Mouse (Mus musculus) myocyte (in vitro differentiated cells): ENCODE data around the gene Afdn. TPM values are rescaled to one million over a fixed set of nuclear protein-coding genes. Genes with fewer than 3 reads are reported as not detected.

Experiments
- H3K27me3 ChIP-seq: one replicate; pipeline ENCODE4 v1.6.1; 2011; ENCODE audit not compliant: control insufficient read depth, insufficient read depth, insufficient read length
- H3K36me3 ChIP-seq: one replicate; pipeline ENCODE4 v1.6.1; 2011; ENCODE audit not compliant: control insufficient read depth, insufficient read depth
- H3K4me2 ChIP-seq: one replicate; pipeline ENCODE4 v1.6.1; 2011; ENCODE audit warnings: low read depth, control low read depth
- H3K4me3 ChIP-seq: one replicate; pipeline ENCODE4 v1.5.1; 2011; ENCODE audit warnings: mild to moderate bottlenecking, control low read depth, moderate library complexity
- H3K79me2 ChIP-seq: one replicate; pipeline ENCODE4 v1.6.1; 2011; ENCODE audit not compliant: control insufficient read depth, insufficient read depth
- H3ac ChIP-seq: one replicate; pipeline ENCODE4 v1.6.1; 2011; ENCODE audit not compliant: control insufficient read depth, insufficient read length
- CEBPB ChIP-seq: IDR thresholded peaks from 2 replicates; pipeline ENCODE4 v1.6.1; 2011; ENCODE audit warnings: mild to moderate bottlenecking, moderate library complexity; ENCODE audit not compliant: poor library complexity, insufficient read depth, severe bottlenecking
- E2F4 ChIP-seq: IDR thresholded peaks from one replicate; pipeline ENCODE4 v1.6.1; 2011; ENCODE audit warnings: mild to moderate bottlenecking, control low read depth, moderate library complexity; ENCODE audit not compliant: insufficient read depth
- MAX ChIP-seq: IDR thresholded peaks from one replicate; pipeline ENCODE4 v1.6.1; 2011; ENCODE audit warnings: low read depth, mild to moderate bottlenecking, control low read depth
- MYOD1 ChIP-seq, 3 experiments: IDR thresholded peaks; one replicate each; pipeline ENCODE4 v1.6.1; 2011; ENCODE audit warnings: control low read depth in 2 of 3, low read depth in 2 of 3, mild to moderate bottlenecking in 2 of 3, moderate library complexity in 1 of 3; ENCODE audit not compliant: insufficient read length in 2 of 3, control insufficient read depth in 1 of 3
- MYOG ChIP-seq, 3 experiments: IDR thresholded peaks; one replicate each; pipeline ENCODE4 v1.6.1; 2011; ENCODE audit warnings: control low read depth in 2 of 3, low read depth in 2 of 3, mild to moderate bottlenecking in 2 of 3; ENCODE audit not compliant: insufficient read length in 2 of 3, control insufficient read depth in 1 of 3, insufficient read depth in 1 of 3
- POLR2A ChIP-seq: IDR thresholded peaks from one replicate; pipeline ENCODE4 v1.6.1; 2011; ENCODE audit warnings: low read depth, mild to moderate bottlenecking, control low read depth, moderate library complexity; ENCODE audit not compliant: insufficient read length
- POLR2AphosphoS2 ChIP-seq: IDR thresholded peaks from one replicate; pipeline ENCODE4 v1.6.1; 2011; ENCODE audit warnings: low read depth, control low read depth; ENCODE audit not compliant: insufficient read length
- REST ChIP-seq: IDR thresholded peaks from one replicate; pipeline ENCODE4 v1.6.1; 2011; ENCODE audit warnings: mild to moderate bottlenecking, control low read depth, moderate library complexity; ENCODE audit not compliant: insufficient read depth, insufficient read length
- SRF ChIP-seq: IDR thresholded peaks from one replicate; pipeline ENCODE4 v1.6.1; 2011; ENCODE audit warnings: low read depth; ENCODE audit not compliant: control insufficient read depth, insufficient read length
- TCF12 ChIP-seq: IDR thresholded peaks from one replicate; pipeline ENCODE4 v1.6.1; 2011; ENCODE audit warnings: mild to moderate bottlenecking, control low read depth; ENCODE audit not compliant: poor library complexity, insufficient read depth, severe bottlenecking
- TCF3 ChIP-seq: IDR thresholded peaks from one replicate; pipeline ENCODE4 v1.6.1; 2011; ENCODE audit warnings: low read depth, control low read depth; ENCODE audit not compliant: insufficient read length
- USF1 ChIP-seq: IDR thresholded peaks from one replicate; pipeline ENCODE4 v1.6.1; 2011; ENCODE audit warnings: low read depth, mild to moderate bottlenecking, control low read depth, moderate library complexity
- polyA plus RNA-seq: library from polyadenylated mRNA; unstranded; fragments of >200 nt; fragmentation: generic; extraction: Trizol; gene quantifications from one replicate; pipeline ENCODE4 v1.2.1, GENCODE M21; 2012; ENCODE audit warnings: missing spikeins

Afdn gene
- polyA plus RNA-seq, 1 experiment, result 22.1 TPM

DNA sequence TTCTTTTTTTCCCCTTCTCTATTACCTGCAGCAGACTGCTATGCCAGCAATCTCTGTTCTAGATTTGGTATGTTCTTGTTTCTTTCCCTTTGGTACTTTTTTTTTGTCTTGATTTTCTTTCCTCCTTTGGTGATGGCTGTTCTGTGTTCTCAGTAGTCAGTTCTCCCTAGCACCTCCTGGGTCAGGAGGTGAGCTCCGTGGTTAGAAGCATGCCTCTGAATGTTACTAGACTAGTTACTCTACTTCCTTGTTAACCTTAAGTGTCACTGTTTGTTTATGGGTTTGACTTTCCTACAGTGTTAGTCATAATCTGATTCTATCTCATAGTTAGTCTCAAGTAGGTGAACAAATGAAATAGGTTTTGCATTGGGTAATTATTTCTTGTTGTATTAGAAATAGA is 130.6 kb downstream of the Afdn start:
- no peaks in the 10 kb centered on the region for H3K27me3 ChIP-seq
- H3ac ChIP-seq, result no peak overlapping the region
- no peaks in the 10 kb centered on the region for H3K79me2 ChIP-seq
- TF ChIP-seq USF1 (no peak), MYOG (IDR thresholded peaks at IDR 0.05; ENCODE audit: control insufficient read depth in 1 of 3, insufficient read depth in 1 of 3, insufficient read length in 2 of 3, low read depth in 2 of 3) (no peak), POLR2A (no peak), REST (no peak), SRF (no peak), E2F4 (no peak), CEBPB (no peak), POLR2AphosphoS2 (no peak), TCF12 (no peak), MYOD1 (IDR thresholded peaks at IDR 0.05; ENCODE audit: control insufficient read depth in 1 of 3, insufficient read length in 2 of 3, low read depth in 2 of 3) (no peak), TCF3 (no peak), MAX (no peak)
- peaks cover 30% of the 10 kb centered on the region for H3K36me3 ChIP-seq
- no peak overlapping the region for H3K4me3 ChIP-seq
- no peak overlapping the region for H3K4me2 ChIP-seq

DNA sequence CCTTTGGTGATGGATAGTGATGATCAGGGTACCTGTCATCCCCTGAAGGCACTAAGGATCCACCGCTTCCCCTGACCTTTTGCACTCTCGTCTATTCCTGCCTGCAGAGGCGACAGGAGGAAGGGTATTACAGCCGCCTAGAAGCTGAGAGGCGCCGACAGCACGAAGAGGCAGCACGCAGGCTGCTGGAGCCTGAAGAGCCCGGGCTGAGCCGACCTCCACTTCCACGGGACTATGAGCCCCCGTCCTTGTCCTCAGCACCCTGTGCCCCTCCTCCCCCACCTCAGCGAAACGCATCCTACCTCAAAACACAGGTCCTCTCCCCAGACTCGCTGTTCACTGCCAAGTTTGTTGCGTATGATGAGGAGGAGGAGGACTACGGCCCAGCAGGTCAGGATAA is 138.5 kb downstream of the Afdn start:
- no peaks in the 10 kb centered on the region for H3K27me3 ChIP-seq
- H3K36me3 ChIP-seq, result peaks cover 51% of the 10 kb centered on the region
- no peak overlapping the region for H3K4me2 ChIP-seq
- TF ChIP-seq MYOG (IDR thresholded peaks at IDR 0.05; ENCODE audit: control insufficient read depth in 1 of 3, insufficient read depth in 1 of 3, insufficient read length in 2 of 3, low read depth in 2 of 3) (no peak), POLR2AphosphoS2 (no peak), USF1 (no peak), MAX (no peak), MYOD1 (IDR thresholded peaks at IDR 0.05; ENCODE audit: control insufficient read depth in 1 of 3, insufficient read length in 2 of 3, low read depth in 2 of 3) (no peak), POLR2A (no peak), E2F4 (no peak), REST (no peak), TCF3 (no peak)
- no peak overlapping the region for H3K4me3 ChIP-seq
- no peak overlapping the region for H3ac ChIP-seq
- H3K79me2 ChIP-seq, result no peaks in the 10 kb centered on the region

DNA sequence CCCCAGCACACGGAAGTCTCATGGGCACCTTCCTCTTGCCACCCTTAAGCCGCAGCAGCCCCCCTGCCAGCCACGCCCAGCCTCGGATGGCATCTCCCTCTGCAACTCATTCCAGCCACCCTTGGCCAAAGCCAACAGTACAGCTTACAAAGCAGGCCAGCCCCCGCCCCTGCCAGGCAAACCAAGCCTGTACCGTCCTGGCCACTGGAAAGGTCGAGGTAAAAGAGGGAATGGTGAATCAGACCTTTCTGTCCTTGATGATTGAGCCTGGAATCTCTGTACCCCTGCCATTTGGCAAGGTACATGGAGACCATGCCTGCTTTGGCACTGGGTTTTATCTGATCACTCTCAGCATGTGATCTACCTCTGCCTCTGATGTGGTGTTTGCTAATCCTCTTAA is 138.9 kb downstream of the Afdn start:
- H3K79me2 ChIP-seq, result no peaks in the 10 kb centered on the region
- TF ChIP-seq MYOD1 (IDR thresholded peaks at IDR 0.05; ENCODE audit: control insufficient read depth in 1 of 3, insufficient read length in 2 of 3, low read depth in 2 of 3) (no peak), TCF3 (no peak), MAX (no peak), POLR2A (no peak), TCF12 (no peak), CEBPB (no peak), SRF (no peak), POLR2AphosphoS2 (no peak), MYOG (IDR thresholded peaks at IDR 0.05; ENCODE audit: control insufficient read depth in 1 of 3, insufficient read depth in 1 of 3, insufficient read length in 2 of 3, low read depth in 2 of 3) (no peak), E2F4 (no peak), USF1 (no peak), REST (no peak)
- no peaks in the 10 kb centered on the region for H3K27me3 ChIP-seq
- no peak overlapping the region for H3ac ChIP-seq
- H3K4me3 ChIP-seq, result no peak overlapping the region
- no peak overlapping the region for H3K4me2 ChIP-seq
- peaks cover 53% of the 10 kb centered on the region for H3K36me3 ChIP-seq

DNA sequence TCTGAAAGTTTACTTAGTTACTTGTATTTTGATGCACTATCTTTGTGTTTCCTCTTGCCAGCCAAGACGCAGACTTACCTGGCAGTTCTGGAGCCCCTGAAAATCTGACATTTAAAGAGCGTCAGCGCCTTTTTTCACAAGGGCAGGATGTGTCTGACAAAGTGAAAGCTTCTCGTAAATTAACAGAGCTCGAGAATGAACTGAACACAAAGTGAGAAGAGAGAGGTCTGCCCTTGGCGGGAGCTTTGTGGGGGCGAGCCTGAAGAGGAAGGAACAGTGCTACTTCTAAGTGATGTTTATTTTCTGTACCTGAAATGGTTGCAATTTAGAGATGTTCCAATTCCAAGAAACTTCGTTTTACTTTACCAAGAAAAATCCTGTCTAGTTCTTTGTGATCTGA is 143.5 kb downstream of the Afdn start:
- Histone ChIP-seq H3K4me3 (no peak overlapping the region), H3K27me3 (no peaks in the 10 kb centered on the region), H3ac (no peak overlapping the region), H3K79me2 (no peaks in the 10 kb centered on the region), H3K36me3 (peaks cover 24% of the 10 kb centered on the region), H3K4me2 (no peak overlapping the region)
- no peak for TF ChIP-seq SRF
- no peak for TF ChIP-seq MAX
- TF ChIP-seq MYOG (IDR thresholded peaks at IDR 0.05; ENCODE audit: control insufficient read depth in 1 of 3, insufficient read depth in 1 of 3, insufficient read length in 2 of 3, low read depth in 2 of 3), result no peak
- no peak for TF ChIP-seq POLR2AphosphoS2
- TF ChIP-seq MYOD1 (IDR thresholded peaks at IDR 0.05; ENCODE audit: control insufficient read depth in 1 of 3, insufficient read length in 2 of 3, low read depth in 2 of 3), result no peak
- TF ChIP-seq TCF12, result no peak
- no peak for TF ChIP-seq POLR2A
- no peak for TF ChIP-seq CEBPB
- no peak for TF ChIP-seq REST
- no peak for TF ChIP-seq TCF3
- no peak for TF ChIP-seq USF1
- TF ChIP-seq E2F4, result no peak

DNA sequence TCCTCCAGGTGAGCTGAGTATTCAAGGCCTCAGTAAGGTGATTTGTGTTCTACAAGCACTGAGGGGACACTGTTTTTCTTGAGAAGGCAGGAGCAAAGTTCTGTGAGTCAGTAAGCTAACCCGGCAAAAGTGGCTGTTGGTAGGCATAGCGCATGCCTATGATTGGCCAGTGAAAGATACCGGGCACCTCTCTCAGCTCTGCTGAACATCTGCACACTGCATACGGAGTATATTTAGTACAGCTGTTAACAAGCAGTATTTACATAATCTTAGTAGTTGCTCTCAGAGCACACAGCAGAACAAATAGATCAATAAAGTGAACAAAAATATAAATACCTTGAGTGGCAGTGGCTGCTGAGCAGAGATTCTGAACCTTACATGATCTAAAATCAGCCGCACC is 146.7 kb downstream of the Afdn start:
- H3K27me3 ChIP-seq, result no peaks in the 10 kb centered on the region
- no peak overlapping the region for H3K4me3 ChIP-seq
- TF ChIP-seq MYOD1 (IDR thresholded peaks at IDR 0.05; ENCODE audit: control insufficient read depth in 1 of 3, insufficient read length in 2 of 3, low read depth in 2 of 3) (no peak), USF1 (no peak), POLR2AphosphoS2 (no peak), POLR2A (no peak), MAX (no peak), MYOG (IDR thresholded peaks at IDR 0.05; ENCODE audit: control insufficient read depth in 1 of 3, insufficient read depth in 1 of 3, insufficient read length in 2 of 3, low read depth in 2 of 3) (no peak), TCF3 (no peak), TCF12 (no peak), E2F4 (no peak), CEBPB (no peak), REST (no peak), SRF (no peak)
- H3K4me2 ChIP-seq, result no peak overlapping the region
- H3ac ChIP-seq, result no peak overlapping the region
- H3K36me3 ChIP-seq, result peaks cover 12% of the 10 kb centered on the region
- no peaks in the 10 kb centered on the region for H3K79me2 ChIP-seq
